Mouse (Mus musculus): ENCODE results near the gene Patl1. TPM values are rescaled to one million over a fixed set of nuclear protein-coding genes. Genes with fewer than 3 reads are reported as not detected.

The Patl1 gene
- polyA plus RNA-seq (2014; fragmentation: Illumina TruSeq; extraction: RNeasy Lipid Tissue Mini Kit (QIAGEN cat#74804); ENCODE audit: low read depth, low replicate concordance): 13.5 TPM

DNA sequence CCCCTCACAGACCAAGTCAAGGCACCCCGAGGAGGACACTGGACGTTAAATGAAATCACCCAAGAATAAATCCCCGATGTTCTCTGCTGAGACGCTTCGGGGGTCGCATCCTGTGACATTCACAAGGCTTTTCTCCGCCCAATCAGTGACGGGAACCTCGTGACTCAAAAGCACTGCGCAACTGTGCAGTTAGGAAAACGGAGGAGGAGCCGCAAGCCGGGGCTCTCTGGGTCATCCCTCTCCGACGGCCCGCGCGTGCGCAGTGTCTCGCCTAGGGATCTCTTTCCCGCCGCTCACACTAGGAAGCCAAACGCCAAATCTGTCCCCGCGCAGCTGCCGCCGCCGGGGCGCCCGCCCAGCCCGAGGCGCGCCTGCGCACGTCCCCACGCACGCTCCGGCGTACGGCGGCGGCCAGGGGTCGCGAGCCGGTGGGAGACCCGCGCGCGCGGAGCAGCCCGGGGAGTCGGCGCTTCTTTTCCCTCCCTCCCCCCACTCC lies at the start of gene Patl1:
Patl1 (plus strand) TSS at position 363 of the 496 bp plus-strand sequence.

DNA sequence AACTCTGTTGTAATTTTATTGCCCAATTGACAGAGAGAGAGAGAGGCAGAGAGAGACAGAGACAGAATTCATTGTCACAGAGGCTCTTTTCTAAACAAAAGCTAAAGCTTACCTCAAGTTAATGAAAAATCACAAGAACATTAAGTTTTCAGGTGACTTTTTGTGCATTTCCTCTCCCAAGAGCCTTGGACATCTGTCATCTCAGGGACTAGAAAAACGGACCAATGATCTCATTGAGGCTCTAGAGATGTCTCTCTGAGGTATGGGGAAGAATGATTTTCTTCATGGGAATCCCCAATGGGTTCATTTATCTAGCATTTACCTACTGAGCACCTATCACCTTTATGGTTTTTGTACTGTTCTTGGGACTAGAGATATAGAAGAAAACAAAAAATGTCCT lies 37.2 kb upstream of the Patl1 start, which contains the start of gene Olfr1419:
Olfr1419 (minus strand) TSS at position 101 of the 400 bp plus-strand sequence.

DNA sequence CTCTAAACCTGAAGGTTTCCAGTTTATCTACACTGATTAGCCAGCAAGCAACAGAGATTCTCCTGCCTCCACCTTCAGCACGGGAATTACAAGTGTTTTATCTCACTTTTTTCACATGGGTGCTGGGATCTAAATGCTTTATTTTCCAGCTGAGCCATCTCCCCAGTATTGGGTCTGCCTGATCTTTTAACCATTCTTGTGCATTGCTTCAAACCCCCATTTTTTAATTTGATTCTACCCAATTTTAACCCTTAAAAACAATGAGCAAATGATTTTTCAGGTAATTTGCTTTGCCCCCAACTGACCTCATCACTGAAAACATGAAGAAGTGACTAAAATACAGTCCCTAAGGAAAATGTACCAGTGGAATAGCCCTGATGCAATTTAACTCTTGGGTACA lies 25.9 kb upstream of the Patl1 start, which contains the start of gene Olfr1420:
Olfr1420 (plus strand) TSS at position 301 of the 400 bp plus-strand sequence.

DNA sequence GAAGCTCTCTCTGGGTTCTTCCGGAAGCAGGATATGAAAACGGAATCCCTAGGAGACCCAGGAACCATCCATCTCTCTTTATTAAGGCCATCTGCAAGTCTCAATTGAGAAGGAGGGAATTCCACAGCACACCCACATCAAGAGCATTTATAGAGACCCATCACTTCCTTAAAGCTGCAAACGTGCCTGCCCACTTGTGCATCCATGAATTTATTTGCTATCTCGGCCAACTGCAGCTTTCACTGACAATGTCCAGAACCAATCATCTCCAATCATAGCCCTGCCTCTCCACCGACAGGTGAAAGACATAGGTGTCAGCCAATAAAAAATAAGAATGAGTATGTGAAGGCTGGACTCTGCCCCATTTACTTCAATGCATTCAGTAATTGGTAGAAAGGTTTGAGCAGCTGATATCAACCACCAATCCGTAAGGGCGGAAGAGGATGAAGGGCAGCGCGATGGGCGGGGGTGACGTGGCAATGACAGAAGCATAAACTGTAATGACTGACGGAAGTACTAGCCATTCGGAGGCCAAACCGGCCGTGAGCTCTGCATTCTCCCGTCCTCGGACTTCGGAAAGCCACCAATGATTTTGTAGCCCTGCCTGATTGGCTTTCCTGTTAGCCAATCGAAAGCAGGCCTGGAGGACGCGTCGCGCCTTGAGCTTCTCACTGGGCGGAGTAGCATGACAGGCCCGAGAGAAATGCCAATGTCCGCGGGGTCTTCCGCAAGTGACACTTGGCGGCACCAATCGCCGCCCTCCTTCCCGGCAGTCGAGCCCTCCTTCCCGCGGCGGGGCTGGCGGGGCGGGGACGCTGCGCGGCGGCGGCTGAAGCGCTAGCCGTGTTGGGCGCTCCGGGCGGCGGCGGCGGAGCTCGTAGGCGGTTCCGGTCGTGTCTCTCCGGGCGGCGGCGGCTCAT lies 53.1 kb downstream of the Patl1 start, which contains the start of gene Osbp:
Osbp (plus strand) TSS at position 919 of the 920 bp plus-strand sequence.

Other genes with a start within 250 kb of the Patl1 start
- gene Oosp1, start 221.2 kb upstream of the Patl1 start, polyA plus RNA-seq (2014; fragmentation: Illumina TruSeq; extraction: RNeasy Lipid Tissue Mini Kit (QIAGEN cat#74804); ENCODE audit: low read depth, low replicate concordance): not detected
- gene Oosp3, start 215.3 kb upstream of the Patl1 start, polyA plus RNA-seq (2014; fragmentation: Illumina TruSeq; extraction: RNeasy Lipid Tissue Mini Kit (QIAGEN cat#74804); ENCODE audit: low read depth, low replicate concordance): not detected
- gene Gif, start 164.8 kb upstream of the Patl1 start, polyA plus RNA-seq (2014; fragmentation: Illumina TruSeq; extraction: RNeasy Lipid Tissue Mini Kit (QIAGEN cat#74804); ENCODE audit: low read depth, low replicate concordance): not detected
- 31.4 TPM for gene Mrpl16, start 142.0 kb upstream of the Patl1 start, polyA plus RNA-seq (2014; fragmentation: Illumina TruSeq; extraction: RNeasy Lipid Tissue Mini Kit (QIAGEN cat#74804); ENCODE audit: low read depth, low replicate concordance)
- 22.8 TPM for gene Stx3, start 93.0 kb upstream of the Patl1 start, polyA plus RNA-seq (2014; fragmentation: Illumina TruSeq; extraction: RNeasy Lipid Tissue Mini Kit (QIAGEN cat#74804); ENCODE audit: low read depth, low replicate concordance)
- not detected for gene Olfr1417, start 73.2 kb upstream of the Patl1 start, polyA plus RNA-seq (2014; fragmentation: Illumina TruSeq; extraction: RNeasy Lipid Tissue Mini Kit (QIAGEN cat#74804); ENCODE audit: low read depth, low replicate concordance)
- not detected for gene Olfr1418, start 51.3 kb upstream of the Patl1 start, polyA plus RNA-seq (2014; fragmentation: Illumina TruSeq; extraction: RNeasy Lipid Tissue Mini Kit (QIAGEN cat#74804); ENCODE audit: low read depth, low replicate concordance)
- gene Olfr1419, start 37.3 kb upstream of the Patl1 start, polyA plus RNA-seq (2014; fragmentation: Illumina TruSeq; extraction: RNeasy Lipid Tissue Mini Kit (QIAGEN cat#74804); ENCODE audit: low read depth, low replicate concordance): not detected
- gene Olfr1420, start 25.8 kb upstream of the Patl1 start, polyA plus RNA-seq (2014; fragmentation: Illumina TruSeq; extraction: RNeasy Lipid Tissue Mini Kit (QIAGEN cat#74804); ENCODE audit: low read depth, low replicate concordance): not detected
- gene Osbp, start 53.5 kb downstream of the Patl1 start, polyA plus RNA-seq (2014; fragmentation: Illumina TruSeq; extraction: RNeasy Lipid Tissue Mini Kit (QIAGEN cat#74804); ENCODE audit: low read depth, low replicate concordance): 46.9 TPM
- not detected for gene Olfr1423, start 128.9 kb downstream of the Patl1 start, polyA plus RNA-seq (2014; fragmentation: Illumina TruSeq; extraction: RNeasy Lipid Tissue Mini Kit (QIAGEN cat#74804); ENCODE audit: low read depth, low replicate concordance)
- not detected for gene Olfr1424, start 150.3 kb downstream of the Patl1 start, polyA plus RNA-seq (2014; fragmentation: Illumina TruSeq; extraction: RNeasy Lipid Tissue Mini Kit (QIAGEN cat#74804); ENCODE audit: low read depth, low replicate concordance)
- not detected for gene Olfr1425, start 165.3 kb downstream of the Patl1 start, polyA plus RNA-seq (2014; fragmentation: Illumina TruSeq; extraction: RNeasy Lipid Tissue Mini Kit (QIAGEN cat#74804); ENCODE audit: low read depth, low replicate concordance)
- gene Olfr1426, start 179.6 kb downstream of the Patl1 start, polyA plus RNA-seq (2014; fragmentation: Illumina TruSeq; extraction: RNeasy Lipid Tissue Mini Kit (QIAGEN cat#74804); ENCODE audit: low read depth, low replicate concordance): not detected
- gene Olfr1427, start 190.9 kb downstream of the Patl1 start, polyA plus RNA-seq (2014; fragmentation: Illumina TruSeq; extraction: RNeasy Lipid Tissue Mini Kit (QIAGEN cat#74804); ENCODE audit: low read depth, low replicate concordance): not detected
- not detected for gene Olfr1428, start 203.5 kb downstream of the Patl1 start, polyA plus RNA-seq (2014; fragmentation: Illumina TruSeq; extraction: RNeasy Lipid Tissue Mini Kit (QIAGEN cat#74804); ENCODE audit: low read depth, low replicate concordance)
- not detected for gene Olfr76, start 210.8 kb downstream of the Patl1 start, polyA plus RNA-seq (2014; fragmentation: Illumina TruSeq; extraction: RNeasy Lipid Tissue Mini Kit (QIAGEN cat#74804); ENCODE audit: low read depth, low replicate concordance)